Mouse (Mus musculus) spleen, adult 2 months (tissue): ENCODE data around the gene Fbxl13. TPM values are rescaled to one million over a fixed set of nuclear protein-coding genes. Genes with fewer than 3 reads are reported as not detected.

Experiments
- DNase-seq, 2 experiments: peaks; one replicate each; pipeline versions ENCODE4 v3.0.0 to v3.0.0-alpha.2; 2012 to 2021; ENCODE audit warnings: low spot score in 2 of 2, low read depth in 1 of 2
- H3K27ac ChIP-seq: fragments of 200-500 bp; 2 replicates; pipeline ENCODE4 v1.5.1; 2012; ENCODE audit warnings: low read length, inconsistent platforms; ENCODE audit not compliant: insufficient read depth
- H3K27me3 ChIP-seq: fragments of 200-500 bp; 2 replicates; pipeline ENCODE4 v1.6.1; 2012; ENCODE audit warnings: mild to moderate bottlenecking, moderate library complexity, low read length, inconsistent platforms; ENCODE audit not compliant: control insufficient read depth, insufficient read depth
- H3K36me3 ChIP-seq: fragments of 200-500 bp; 2 replicates; pipeline ENCODE4 v1.6.1; 2012; ENCODE audit warnings: mild to moderate bottlenecking, low read length, inconsistent platforms; ENCODE audit not compliant: control insufficient read depth, insufficient read depth
- H3K4me1 ChIP-seq: fragments of 200-500 bp; 2 replicates; pipeline ENCODE4 v1.6.1; 2011; ENCODE audit warnings: inconsistent platforms; ENCODE audit not compliant: control insufficient read depth, insufficient read depth, insufficient read length
- H3K4me3 ChIP-seq: fragments of 200-500 bp; 2 replicates; pipeline ENCODE4 v1.5.1; 2011; ENCODE audit warnings: mild to moderate bottlenecking, inconsistent platforms; ENCODE audit not compliant: insufficient read depth, insufficient read length; ENCODE audit errors: extremely low read depth
- CTCF ChIP-seq: fragments of 200-500 bp; IDR thresholded peaks from 2 replicates; pipeline ENCODE4 v1.5.1; 2011; ENCODE audit warnings: mild to moderate bottlenecking, inconsistent platforms; ENCODE audit not compliant: insufficient read depth, insufficient read length, insufficient replicate concordance; ENCODE audit errors: extremely low read depth
- POLR2A ChIP-seq: fragments of 200-500 bp; IDR thresholded peaks from 2 replicates; pipeline ENCODE4 v1.6.1; 2011; ENCODE audit warnings: low read depth, low read length, inconsistent platforms
- WGBS: fragments of 180-500 bp; shearing (Covaris S2); methylation state at CpG from one replicate; pipeline ENCODE4 v1.1.7; 2018; 5-methylcytosine and 5-hydroxymethylcytosine counted together
- polyA plus RNA-seq: library from polyadenylated mRNA; depleted of rRNA; stranded (reverse); fragments of >200 nt; gene quantifications from 2 replicates; pipeline ENCODE4 v1.2.3, GENCODE M21; 2012

The Fbxl13 gene
- polyA plus RNA-seq, 1 experiment: 0.07 TPM

DNA sequence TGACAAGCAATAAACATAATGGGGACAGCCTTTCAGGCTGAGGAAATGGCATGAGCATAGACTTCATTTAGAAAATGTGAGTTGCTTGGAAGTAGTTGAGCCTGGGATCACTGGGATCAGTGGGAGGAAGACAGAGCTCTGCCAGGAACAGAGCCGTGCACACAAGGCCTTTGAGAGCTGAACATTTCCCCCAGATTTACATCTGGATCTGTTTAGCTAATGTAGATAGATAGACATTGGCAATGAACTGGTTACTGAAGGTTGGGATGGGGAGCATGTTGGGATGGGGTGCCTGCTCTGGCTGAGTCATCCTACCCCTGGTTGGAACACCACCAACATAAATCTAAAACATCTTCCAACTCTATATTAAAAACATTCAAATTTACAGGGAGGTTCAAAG lies 138.5 kb downstream of the Fbxl13 start:
- H3K4me3 ChIP-seq: no peak overlapping the region
- DNase-seq: no peak
- peaks cover 2% of the 10 kb centered on the region; the same call in 1 of the 2 replicates for H3K4me1 ChIP-seq
- TF ChIP-seq POLR2A (no peak), CTCF (no peak)
- no peak overlapping the region for H3K27ac ChIP-seq
- H3K36me3 ChIP-seq: no peaks in the 10 kb centered on the region
- 79% methylated on average over 1 of the region's 1 CpGs for WGBS
- no peaks in the 10 kb centered on the region for H3K27me3 ChIP-seq

DNA sequence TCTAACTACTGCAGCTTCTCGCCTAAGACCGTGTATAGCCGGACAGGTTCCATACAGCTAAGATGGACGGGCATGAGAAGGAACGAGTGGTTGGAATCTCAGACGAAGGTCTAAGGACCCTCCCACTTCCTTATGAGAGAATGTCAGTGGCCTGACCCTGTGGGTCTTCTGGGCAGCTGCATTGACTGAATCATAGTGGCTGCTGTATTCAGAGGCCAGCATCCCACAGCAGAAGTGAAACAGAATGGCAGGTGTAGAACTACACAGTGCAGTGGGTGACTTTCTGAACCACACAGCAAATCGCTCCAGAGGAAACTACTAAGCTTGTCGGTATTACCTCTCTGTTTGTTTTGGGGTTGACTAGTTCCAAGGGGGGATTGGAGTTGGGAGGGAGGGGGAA lies 140.3 kb downstream of the Fbxl13 start:
- H3K4me1 ChIP-seq: peaks cover 2% of the 10 kb centered on the region; the same call in 1 of the 2 replicates
- H3K36me3 ChIP-seq: no peaks in the 10 kb centered on the region
- H3K4me3 ChIP-seq: no peak overlapping the region
- no peak overlapping the region for H3K27ac ChIP-seq
- WGBS: 62% methylated on average over 8 of the region's 8 CpGs
- H3K27me3 ChIP-seq: no peaks in the 10 kb centered on the region
- DNase-seq: no peak
- TF ChIP-seq CTCF (no peak), POLR2A (no peak)

DNA sequence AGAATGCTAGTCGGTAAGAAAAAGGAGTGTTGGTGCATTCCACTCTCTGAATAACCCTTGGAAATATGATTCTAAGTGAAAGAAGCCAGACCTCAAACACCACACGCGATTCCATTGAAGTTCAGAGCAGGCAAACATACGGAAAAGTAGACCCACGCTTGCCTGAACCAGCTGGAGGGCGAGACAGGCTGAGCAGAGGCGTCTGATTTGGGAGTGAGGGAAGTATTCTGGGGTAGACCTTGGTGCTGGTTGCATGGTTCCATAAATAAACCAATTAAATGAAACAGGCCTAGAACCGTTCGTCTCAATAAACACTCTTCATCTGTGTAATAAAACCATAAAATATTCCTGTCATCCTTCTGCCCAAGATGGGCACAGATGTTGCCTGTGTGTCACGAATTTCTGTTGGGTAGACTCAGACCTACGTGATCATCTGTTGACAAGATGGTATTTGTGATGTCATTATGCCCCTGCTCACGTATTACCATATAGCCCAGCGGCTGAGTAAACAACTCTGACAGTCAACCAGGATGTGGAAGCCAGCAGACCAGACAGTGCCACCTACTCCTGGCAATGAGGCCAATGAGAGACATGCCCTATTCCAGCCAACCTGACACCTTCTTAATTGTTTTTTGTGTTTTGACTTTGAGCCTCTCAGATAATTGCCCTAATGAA lies 142.4 kb downstream of the Fbxl13 start:
- Histone ChIP-seq H3K27me3 (no peaks in the 10 kb centered on the region), H3K4me1 (peaks cover 2% of the 10 kb centered on the region; the same call in 1 of the 2 replicates), H3K27ac (no peak overlapping the region), H3K4me3 (no peak overlapping the region), H3K36me3 (no peaks in the 10 kb centered on the region)
- no peak for TF ChIP-seq POLR2A
- TF ChIP-seq CTCF: no peak
- 90% methylated on average over 13 of the region's 13 CpGs for WGBS
- DNase-seq: no peak

DNA sequence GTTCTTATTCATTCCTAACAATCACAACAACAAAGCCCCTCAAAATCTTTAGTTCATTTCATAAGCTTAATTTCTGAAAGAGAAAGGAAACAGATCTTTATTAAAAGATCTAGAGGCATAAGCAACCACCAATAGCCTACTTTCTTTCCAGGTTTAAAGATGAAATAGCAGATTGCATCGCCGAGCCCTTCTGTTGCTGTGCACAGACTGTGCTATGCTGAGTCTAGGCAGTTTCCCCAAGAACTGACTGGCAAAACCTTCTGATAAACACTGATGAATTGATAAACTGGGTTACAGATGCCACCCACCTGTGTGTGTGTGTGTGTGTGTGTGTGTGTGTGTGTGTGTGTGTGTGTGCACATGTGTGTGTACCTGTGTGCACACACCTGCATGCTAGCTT lies 144.5 kb downstream of the Fbxl13 start:
- no peak for DNase-seq
- Histone ChIP-seq H3K4me3 (no peak overlapping the region), H3K4me1 (peaks cover 2% of the 10 kb centered on the region; the same call in 1 of the 2 replicates), H3K36me3 (no peaks in the 10 kb centered on the region), H3K27ac (no peak overlapping the region), H3K27me3 (no peaks in the 10 kb centered on the region)
- no peak for TF ChIP-seq POLR2A
- no peak for TF ChIP-seq CTCF
- 93% methylated on average over 2 of the region's 2 CpGs for WGBS

DNA sequence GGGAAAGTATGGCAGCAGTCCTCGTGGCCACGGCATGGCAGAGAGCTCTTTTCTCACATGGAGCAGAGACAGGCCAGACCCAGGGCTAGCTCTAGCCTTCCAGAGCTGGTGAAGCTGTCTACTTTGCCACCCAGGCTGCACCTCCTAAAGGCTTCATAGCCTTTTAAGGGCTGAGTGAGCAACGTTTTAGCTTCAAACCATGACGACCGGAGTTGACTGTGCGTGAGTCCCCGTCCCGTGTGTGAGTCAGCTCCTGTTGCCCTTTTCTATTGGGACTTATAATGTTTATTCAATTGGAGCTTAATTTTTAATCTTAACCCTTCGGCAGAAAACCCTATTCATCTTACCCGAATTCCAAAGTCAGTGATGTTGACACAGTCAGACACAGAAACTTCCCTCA lies 145.3 kb downstream of the Fbxl13 start:
- TF ChIP-seq POLR2A (no peak), CTCF (no peak)
- 88% methylated on average over 10 of the region's 10 CpGs for WGBS

DNA sequence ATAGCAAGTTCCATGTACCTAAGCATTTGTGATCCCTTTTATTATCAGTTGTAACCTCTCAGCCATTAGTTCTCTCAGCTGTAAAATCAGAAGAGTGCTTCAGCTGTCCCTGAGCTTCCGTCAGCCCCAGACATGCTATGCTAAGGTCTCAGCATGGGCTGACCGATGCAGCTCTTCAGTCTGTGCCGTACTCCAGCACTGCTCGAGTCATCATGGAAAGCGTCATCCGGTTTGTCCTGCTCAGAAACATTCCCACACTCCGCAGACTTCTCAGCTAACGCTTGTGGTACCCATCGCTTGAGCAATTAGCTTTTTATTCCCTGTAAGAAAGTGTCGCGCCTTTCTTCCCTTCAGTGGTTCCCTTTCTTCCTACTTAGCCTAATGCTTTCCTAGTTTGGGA lies 146.5 kb downstream of the Fbxl13 start:
- TF ChIP-seq CTCF (no peak), POLR2A (no peak)
- Histone ChIP-seq H3K4me1 (no peaks in the 10 kb centered on the region), H3K27me3 (no peaks in the 10 kb centered on the region), H3K4me3 (no peak overlapping the region), H3K36me3 (no peaks in the 10 kb centered on the region), H3K27ac (no peak overlapping the region)
- 93% methylated on average over 11 of the region's 11 CpGs for WGBS
- no peak for DNase-seq

More for the DNA sequence above, 145.3 kb downstream of the Fbxl13 start:
- H3K4me1 ChIP-seq: no peaks in the 10 kb centered on the region
- no peak overlapping the region for H3K27ac ChIP-seq
- no peak overlapping the region for H3K4me3 ChIP-seq
- no peaks in the 10 kb centered on the region for H3K36me3 ChIP-seq
- DNase-seq: no peak
- H3K27me3 ChIP-seq: no peaks in the 10 kb centered on the region

DNA sequence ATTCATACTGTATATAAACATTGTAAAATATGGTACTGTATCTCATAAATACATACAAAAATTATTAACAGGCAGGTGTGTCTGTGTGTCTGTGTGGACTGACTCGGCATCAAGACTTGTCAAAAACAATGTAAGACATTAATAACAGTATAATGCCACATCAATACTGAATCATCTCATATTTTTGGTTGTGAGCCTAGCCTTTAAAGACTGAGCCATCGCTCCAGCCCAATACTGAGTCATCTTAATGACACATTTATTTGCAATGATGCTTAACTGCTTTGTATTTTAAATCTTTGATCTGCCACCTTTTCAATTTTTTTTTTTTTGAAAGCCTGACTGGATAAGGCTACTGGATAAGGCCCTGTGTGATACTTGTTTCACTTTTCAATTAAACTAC lies 146.9 kb downstream of the Fbxl13 start:
- no peaks in the 10 kb centered on the region for H3K27me3 ChIP-seq
- DNase-seq: no peak
- H3K4me3 ChIP-seq: no peak overlapping the region
- H3K27ac ChIP-seq: no peak overlapping the region
- 92% methylated on average over 2 of the region's 2 CpGs for WGBS
- TF ChIP-seq CTCF (no peak), POLR2A (no peak)
- no peaks in the 10 kb centered on the region for H3K36me3 ChIP-seq
- no peaks in the 10 kb centered on the region for H3K4me1 ChIP-seq
